Comparison of ENCODE assay signal across 17 mouse cellular contexts in genomic region chr16:4894201-4894908, GRCm38 (mm10). TPM values are rescaled to one million over a fixed set of nuclear protein-coding genes. Genes with fewer than 3 reads are reported as not detected.
DNase-seq lines count a peak whose midpoint lies in the region; ATAC-seq and TF ChIP-seq lines count a peak whose summit lies in the region.
"Had no signal": no experiment of that assay in that cellular context is flagged by ENCODE, and none has a peak within 500 bp of the region (broad histone marks: within the 10 kb centered on the region; RNA-seq: fewer than 3 reads in every experiment).

No protein-coding gene starts in this region.

- no peak overlapping the region for H3K9ac ChIP-seq in midbrain, embryonic 11.5 days (ENCODE audit: low read length)
- H3K9ac ChIP-seq: forebrain, embryonic 15.5 days; hindbrain, embryonic 13.5 days; liver, embryonic 14.5 days; midbrain, embryonic 13.5 days had no signal

- no peak for TF ChIP-seq POLR2A in kidney, adult 2 months (IDR thresholded peaks at IDR 0.05; ENCODE audit: low read depth, low read length)

- no peak for TF ChIP-seq CTCF in gastrocnemius, adult 2 months (IDR thresholded peaks at IDR 0.05)
- no peak for TF ChIP-seq CTCF in kidney, adult 2 months (conservative IDR thresholded peaks at IDR 0.05; ENCODE audit: insufficient read depth, insufficient read length, low read depth, low read length)

- no peaks in the 10 kb centered on the region for H3K27me3 ChIP-seq in kidney, adult 2 months (replicated peaks; ENCODE audit: control insufficient read depth, insufficient read depth, low read length)
- no peaks in the 10 kb centered on the region for H3K27me3 ChIP-seq in midbrain, embryonic 11.5 days (ENCODE audit: control insufficient read depth, insufficient read depth, low read length)
- H3K27me3 ChIP-seq in midbrain, embryonic 10.5 days (ENCODE audit: low read depth, poor library complexity, severe bottlenecking): no peaks in the 10 kb centered on the region
- H3K27me3 ChIP-seq: forebrain, embryonic 15.5 days; hindbrain, embryonic 13.5 days; midbrain, embryonic 13.5 days had no signal

- no peak for ATAC-seq in midbrain, embryonic 11.5 days (ENCODE audit: low FRiP score)
- ATAC-seq: forebrain, embryonic 15.5 days; intestine, postnatal 0 days; midbrain, embryonic 13.5 days had no signal

- WGBS in kidney, adult 2 months: 61% methylated on average over 7 of the region's 7 CpGs
- WGBS in midbrain, embryonic 11.5 days: 85% methylated on average over 7 of the region's 7 CpGs
- 85% methylated on average over 7 of the region's 7 CpGs for WGBS in midbrain, embryonic 10.5 days

- H3K27ac ChIP-seq in gastrocnemius, adult 2 months: peak overlapping the region; percentile 70
- peak overlapping the region; percentile 53 for H3K27ac ChIP-seq in kidney, adult 2 months (ENCODE audit: insufficient read depth, low read depth, low read length)
- H3K27ac ChIP-seq in midbrain, embryonic 11.5 days (ENCODE audit: low read depth, low read length): no peak overlapping the region
- no peak overlapping the region for H3K27ac ChIP-seq in midbrain, embryonic 10.5 days (replicated peaks)
- H3K27ac ChIP-seq: forebrain, embryonic 15.5 days; hindbrain, embryonic 13.5 days; liver, embryonic 14.5 days; midbrain, embryonic 13.5 days had no signal

- peaks cover 40% of the 10 kb centered on the region for H3K4me1 ChIP-seq in kidney, adult 2 months (ENCODE audit: control insufficient read depth, insufficient read depth, low read length)
- H3K4me1 ChIP-seq in midbrain, embryonic 11.5 days (ENCODE audit: control insufficient read depth, insufficient read depth, low read length): no peaks in the 10 kb centered on the region
- H3K4me1 ChIP-seq in midbrain, embryonic 10.5 days: no peaks in the 10 kb centered on the region

- no peak overlapping the region for H3K4me2 ChIP-seq in midbrain, embryonic 11.5 days
- H3K4me2 ChIP-seq: forebrain, embryonic 15.5 days; hindbrain, embryonic 13.5 days; midbrain, embryonic 13.5 days had no signal

- no peaks in the 10 kb centered on the region for H3K9me3 ChIP-seq in midbrain, embryonic 11.5 days (ENCODE audit: control insufficient read depth, low read length)
- H3K9me3 ChIP-seq in midbrain, embryonic 10.5 days (replicated peaks): no peaks in the 10 kb centered on the region
- H3K9me3 ChIP-seq: forebrain, embryonic 15.5 days; hindbrain, embryonic 13.5 days; midbrain, embryonic 13.5 days had no signal

- intact Hi-C loops in gastrocnemius, adult 2 months (cut with DNase I): no loop called here

- no peak overlapping the region for H3K4me3 ChIP-seq in gastrocnemius, adult 2 months
- H3K4me3 ChIP-seq in kidney, adult 2 months (ENCODE audit: insufficient read depth, low read depth, low read length): no peak overlapping the region
- no peak overlapping the region for H3K4me3 ChIP-seq in midbrain, embryonic 11.5 days (ENCODE audit: low read depth, low read length)
- H3K4me3 ChIP-seq in midbrain, embryonic 10.5 days: no peak overlapping the region
- H3K4me3 ChIP-seq: forebrain, embryonic 15.5 days; hindbrain, embryonic 13.5 days; midbrain, embryonic 13.5 days had no signal

- H3K36me3 ChIP-seq in kidney, adult 2 months (ENCODE audit: control insufficient read depth, insufficient read depth, low read length): no peaks in the 10 kb centered on the region; the same call in 1 of the 2 replicates
- no peaks in the 10 kb centered on the region for H3K36me3 ChIP-seq in midbrain, embryonic 11.5 days (ENCODE audit: control insufficient read depth, insufficient read depth, low read length)
- H3K36me3 ChIP-seq in midbrain, embryonic 10.5 days: peaks cover 7% of the 10 kb centered on the region
- H3K36me3 ChIP-seq: forebrain, embryonic 15.5 days had no signal

- DNase-seq in gastrocnemius, adult 2 months: no peak
- DNase-seq in gastrocnemius, adult 8-10 months (ENCODE audit: low spot score in 2 of 2): no peak
- DNase-seq in kidney, adult 2 months: peak; percentile 40
- no peak for DNase-seq in kidney, adult 11 months
- DNase-seq in midbrain, embryonic 11.5 days (ENCODE audit: low spot score, missing footprints): peak; percentile 77
- DNase-seq in midbrain, embryonic 10.5 days (ENCODE audit: low spot score): no peak
- no peak for DNase-seq in urinary bladder, postnatal 36 days (ENCODE audit: low spot score in 2 of 2)
- no peak for DNase-seq in left cerebral cortex, adult 18-20 months (ENCODE audit: low spot score in 2 of 2)
- DNase-seq: adrenal gland, postnatal 10 days; cerebellum, postnatal 10 days; gastrocnemius, postnatal 10 days had no signal

RNA-seq across cellular contexts. Expression of gene Mgrn1, which starts 8.3 kb away (rescaled TPM):
- total RNA-seq in gastrocnemius, adult 2 months (2021): 10 to 100 TPM; 53.5 to 66.1 TPM
- 10 to 100 TPM; 52.1 to 66.7 (median 55.3) TPM for total RNA-seq in gastrocnemius, adult 8-10 months (2022)
- 197 and 218 TPM in 2 replicates for polyA plus RNA-seq in kidney, adult 2 months (2012; rRNA removed)
- polyA plus RNA-seq in midbrain, embryonic 11.5 days (2014; fragmentation: Nextera tagmentation; extraction: Ambion mirVana): 63.8 and 66.9 TPM in 2 replicates
- 68.5 and 78.2 TPM in 2 replicates for polyA plus RNA-seq in midbrain, embryonic 10.5 days (2016; fragmentation: Nextera tagmentation; extraction: Ambion mirVana)
- total RNA-seq in left cerebral cortex, adult 18-20 months (2021): 100 to 1,000 TPM; 213 to 223 TPM

RNA-seq across cellular contexts. Expression of gene Ubald1, which starts 14.2 kb away (rescaled TPM):
- 10 to 100 TPM; 30.3 to 44.8 TPM for total RNA-seq in gastrocnemius, adult 2 months (2021)
- 10 to 100 TPM; 28.6 to 40.8 (median 34.3) TPM for total RNA-seq in gastrocnemius, adult 8-10 months (2022)
- polyA plus RNA-seq in kidney, adult 2 months (2012; rRNA removed): 38.4 and 39.2 TPM in 2 replicates
- 22.1 and 22.2 TPM in 2 replicates for polyA plus RNA-seq in midbrain, embryonic 11.5 days (2014; fragmentation: Nextera tagmentation; extraction: Ambion mirVana)
- 29.6 and 36.0 TPM in 2 replicates for polyA plus RNA-seq in midbrain, embryonic 10.5 days (2016; fragmentation: Nextera tagmentation; extraction: Ambion mirVana)
- total RNA-seq in left cerebral cortex, adult 18-20 months (2021): 10 to 100 TPM; 86.5 to 95.6 TPM

RNA-seq across cellular contexts. Expression of gene Nudt16l1, which starts 44.2 kb away (rescaled TPM):
- 10 to 100 TPM; 10.5 to 13.7 TPM for total RNA-seq in gastrocnemius, adult 2 months (2021)
- 10 to 100 TPM; 10.0 to 12.9 (median 12.7) TPM for total RNA-seq in gastrocnemius, adult 8-10 months (2022)
- polyA plus RNA-seq in kidney, adult 2 months (2012; rRNA removed): 137 and 145 TPM in 2 replicates
- polyA plus RNA-seq in midbrain, embryonic 11.5 days (2014; fragmentation: Nextera tagmentation; extraction: Ambion mirVana): 120 and 132 TPM in 2 replicates
- polyA plus RNA-seq in midbrain, embryonic 10.5 days (2016; fragmentation: Nextera tagmentation; extraction: Ambion mirVana): 136 and 141 TPM in 2 replicates
- total RNA-seq in left cerebral cortex, adult 18-20 months (2021): 10 to 100 TPM; 65.9 to 71.0 TPM

RNA-seq across cellular contexts. Expression of gene 4930562C15Rik, which starts 59.1 kb away (rescaled TPM):
- total RNA-seq in gastrocnemius, adult 2 months (2021): not detected
- not detected for total RNA-seq in gastrocnemius, adult 8-10 months (2022)
- 0.03 TPM in 1 of 2 replicates, not detected in the other for polyA plus RNA-seq in kidney, adult 2 months (2012; rRNA removed)
- polyA plus RNA-seq in midbrain, embryonic 11.5 days (2014; fragmentation: Nextera tagmentation; extraction: Ambion mirVana): 0.29 TPM in 1 of 2 replicates, not detected in the other
- 0.30 and 0.39 TPM in 2 replicates for polyA plus RNA-seq in midbrain, embryonic 10.5 days (2016; fragmentation: Nextera tagmentation; extraction: Ambion mirVana)
- not detected for total RNA-seq in left cerebral cortex, adult 18-20 months (2021)
- total RNA-seq: adrenal gland, postnatal 10 days; gastrocnemius, postnatal 10 days; layer of hippocampus, adult 18-20 months had no signal
- polyA plus RNA-seq: intestine, postnatal 0 days; liver, embryonic 14.5 days had no signal

Comparison
In these comparisons a context has a peak if more than half of its experiments do, and no peak if none do; other contexts are left out.
1. DNase-seq: peak in kidney, adult 2 months (single experiment) and midbrain, embryonic 11.5 days (single experiment); none in gastrocnemius, adult 2 months (single experiment), gastrocnemius, adult 8-10 months (0 of 2), kidney, adult 11 months (single experiment), midbrain, embryonic 10.5 days (single experiment), urinary bladder, postnatal 36 days (0 of 2) and left cerebral cortex, adult 18-20 months (0 of 2).
2. H3K27ac ChIP-seq: peak in gastrocnemius, adult 2 months (single experiment) and kidney, adult 2 months (single experiment); none in midbrain, embryonic 11.5 days (single experiment) and midbrain, embryonic 10.5 days (single experiment).
3. RNA of gene Nudt16l1, which starts 44.2 kb away (total RNA-seq): 65.9 to 71.0 TPM in left cerebral cortex, adult 18-20 months; 10.5 to 13.7 TPM in gastrocnemius, adult 2 months and 10.0 to 12.9 TPM in gastrocnemius, adult 8-10 months; every median in the first group is over 4 times any median in the second.